26 mouse cellular contexts compared by ENCODE assay signal in genomic region chr14:73467697-73468096, GRCm38 (mm10). TPM values are rescaled to one million over a fixed set of nuclear protein-coding genes. Genes with fewer than 3 reads are reported as not detected.
DNase-seq lines count a peak whose midpoint lies in the region; ATAC-seq lines count a peak whose summit lies in the region.
"Had no signal": no experiment of that assay in that cellular context is flagged by ENCODE, and none has a peak within 500 bp of the region (broad histone marks: within the 10 kb centered on the region; RNA-seq: fewer than 3 reads in every experiment).

No protein-coding gene starts in this region.

- no peak for ATAC-seq in kidney, embryonic 15.5 days (replicated peaks; ENCODE audit: low FRiP score)
- ATAC-seq in inflammation-experienced regulatory T-cells, adult 6 months, result no peak
- ATAC-seq: forebrain, postnatal 0 days; intestine, postnatal 0 days had no signal

- H3K36me3 ChIP-seq in kidney, embryonic 15.5 days, result no peaks in the 10 kb centered on the region
- H3K36me3 ChIP-seq: heart, embryonic 12.5 days; hindbrain, embryonic 13.5 days; limb, embryonic 12.5 days; midbrain, embryonic 12.5 days; neural tube, embryonic 12.5 days had no signal

- no peak overlapping the region for H3K4me2 ChIP-seq in kidney, embryonic 15.5 days
- H3K4me2 ChIP-seq: heart, embryonic 12.5 days; hindbrain, embryonic 13.5 days; limb, embryonic 12.5 days; midbrain, embryonic 12.5 days; neural tube, embryonic 12.5 days had no signal

- no peak overlapping the region for H3K27ac ChIP-seq in kidney, embryonic 15.5 days
- H3K27ac ChIP-seq: heart, adult 2 months; hindbrain, embryonic 13.5 days; limb, embryonic 12.5 days; liver, embryonic 14.5 days; midbrain, embryonic 12.5 days; neural tube, embryonic 12.5 days; stomach, postnatal 0 days had no signal

- no peak overlapping the region for H3K4me3 ChIP-seq in kidney, embryonic 15.5 days (replicated peaks)
- H3K4me3 ChIP-seq: erythroblast, embryonic 14.5 days; heart, adult 2 months; heart, embryonic 12.5 days; hindbrain, embryonic 13.5 days; limb, embryonic 12.5 days; midbrain, embryonic 12.5 days; myocyte; neural tube, embryonic 12.5 days had no signal

- no peaks in the 10 kb centered on the region for H3K9me3 ChIP-seq in kidney, embryonic 15.5 days (replicated peaks)
- H3K9me3 ChIP-seq: hindbrain, embryonic 13.5 days; limb, embryonic 12.5 days; midbrain, embryonic 12.5 days; neural tube, embryonic 12.5 days had no signal

- DNase-seq in kidney, adult 18-20 months, result peak; percentile 38
- no peak for DNase-seq in kidney, postnatal 4 days
- DNase-seq in kidney, postnatal 36 days, result peak; percentile 44 to 54
- DNase-seq in cerebellum, adult 8-10 months, result peak; percentile 27
- DNase-seq in cerebellum, adult 9-11 months, result peak; percentile 49
- DNase-seq: adrenal gland, postnatal 25 days; B cell, adult 2 months; forebrain, postnatal 0 days; heart, adult 2 months; heart, postnatal 4 days; lung, postnatal 36 days; right cerebral cortex, postnatal 4 days; thymus, adult 18-20 months; thymus, postnatal 25 days had no signal

- no peak overlapping the region for H3K9ac ChIP-seq in kidney, embryonic 15.5 days
- H3K9ac ChIP-seq: forebrain, postnatal 0 days; heart, embryonic 12.5 days; hindbrain, embryonic 13.5 days; limb, embryonic 12.5 days; liver, embryonic 14.5 days; midbrain, embryonic 12.5 days; neural tube, embryonic 12.5 days had no signal

- no peaks in the 10 kb centered on the region for H3K27me3 ChIP-seq in kidney, embryonic 15.5 days
- H3K27me3 ChIP-seq: hindbrain, embryonic 13.5 days; limb, embryonic 12.5 days; midbrain, embryonic 12.5 days; neural tube, embryonic 12.5 days had no signal

- peaks cover 9% of the 10 kb centered on the region for H3K4me1 ChIP-seq in kidney, embryonic 15.5 days
- H3K4me1 ChIP-seq: heart, embryonic 12.5 days; midbrain, embryonic 12.5 days; neural tube, embryonic 12.5 days had no signal

- 69% methylated on average over 6 of the region's 6 CpGs for whole genome bisulfite sequencing in kidney, embryonic 15.5 days

RNA-seq across cellular contexts. Expression of gene Med4, which starts 42.1 kb away (rescaled TPM):
- 89.4 and 91.6 TPM in 2 replicates for polyA plus RNA-seq in kidney, embryonic 15.5 days (2015; fragmentation: Nextera tagmentation; extraction: Ambion mirVana)
- polyA plus RNA-seq in inflammation-experienced regulatory T-cells, adult 6 months (2017; shearing (Covaris generic)), result 10 to 100 TPM; 63.4 to 81.8 (median 74.8) TPM

RNA-seq across cellular contexts. Expression of gene Sucla2, which starts 57.4 kb away (rescaled TPM):
- polyA plus RNA-seq in kidney, embryonic 15.5 days (2015; fragmentation: Nextera tagmentation; extraction: Ambion mirVana), result 122 and 126 TPM in 2 replicates
- 10 to 100 TPM; 68.3 to 99.9 (median 75.9) TPM for polyA plus RNA-seq in inflammation-experienced regulatory T-cells, adult 6 months (2017; shearing (Covaris generic))

Comparison
In these comparisons a context has a peak if more than half of its experiments do, and no peak if none do; other contexts are left out.
1. DNase-seq: peak in kidney, adult 18-20 months (single experiment), kidney, postnatal 36 days (2 of 2), cerebellum, adult 8-10 months (single experiment) and cerebellum, adult 9-11 months (single experiment); none in kidney, postnatal 4 days (0 of 2).